Mouse (Mus musculus): ENCODE measurements at regions not wholly inside any gene's neighbourhood (a gene's known extent, or its start where the extent isn't known, plus 50 kb on each side); places are given as distances from the start of the nearest gene placed in this dataset.

DNA sequence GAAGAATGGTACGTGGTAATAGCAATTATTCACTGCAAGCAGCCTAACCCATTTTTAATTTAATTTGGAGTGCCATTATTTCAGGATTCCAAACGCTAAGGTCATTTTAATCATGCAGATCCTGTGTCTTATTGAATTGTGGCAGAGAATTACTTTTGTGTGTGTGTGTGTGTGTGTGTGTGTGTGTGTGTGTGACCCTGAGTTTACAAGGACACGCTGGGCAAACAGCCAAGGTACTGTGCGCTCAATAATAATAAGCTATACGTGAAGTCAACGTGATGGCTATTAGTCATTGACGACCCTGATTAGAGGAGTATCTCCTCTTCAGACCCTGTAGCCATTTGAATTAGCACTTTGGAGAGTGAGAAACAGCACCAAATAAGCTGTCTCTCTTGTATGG, 144.1 kb downstream of the Klf7 start:
- 88% methylated on average over 7 of the region's 7 CpGs for WGBS
- no peaks in the 10 kb centered on the region for H3K36me3 ChIP-seq
- no peak for DNase-seq (ENCODE audit: low spot score)

DNA sequence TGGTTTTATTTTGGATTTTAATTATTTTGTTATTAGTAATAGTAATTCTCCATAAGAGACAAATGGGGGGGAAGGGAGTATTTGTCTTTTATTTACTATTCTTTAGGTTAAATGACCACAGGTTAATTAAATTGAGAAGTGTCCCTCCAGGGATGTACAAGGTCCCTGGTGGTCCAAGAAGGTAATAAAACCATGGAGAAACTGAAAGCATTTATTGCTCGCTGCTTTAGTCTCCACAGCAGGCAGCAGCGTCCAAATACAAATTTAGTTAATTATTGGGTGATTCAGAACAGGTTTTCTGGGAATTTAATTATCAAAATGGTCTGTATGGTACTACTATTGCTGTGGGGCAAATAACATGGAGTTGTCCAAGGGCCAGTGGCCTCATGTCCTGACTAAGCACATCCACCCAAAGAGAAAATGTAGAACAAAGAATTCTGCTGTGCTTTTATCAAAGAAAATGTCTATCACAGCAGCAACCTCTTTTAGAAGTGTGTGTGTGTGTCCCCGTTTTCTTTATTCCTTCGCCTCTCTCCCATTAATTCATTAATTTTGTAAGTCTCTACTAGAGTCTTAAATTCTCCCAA, 144.7 kb downstream of the Klf7 start:
- WGBS = 83% methylated on average over 4 of the region's 4 CpGs
- Histone ChIP-seq H3K9me3 (no peaks in the 10 kb centered on the region), H3K4me3 (no peak overlapping the region), H3K27ac (no peak overlapping the region), H3K36me3 (no peaks in the 10 kb centered on the region), H3K4me1 (peaks cover 10% of the 10 kb centered on the region; the same call in 1 of the 2 replicates), H3K27me3 (ENCODE audit: insufficient read depth, poor library complexity, severe bottlenecking) (no peaks in the 10 kb centered on the region)
- DNase-seq (ENCODE audit: low spot score) = no peak

More for the DNA sequence above, 144.1 kb downstream of the Klf7 start:
- Histone ChIP-seq H3K4me3 (no peak overlapping the region), H3K27me3 (ENCODE audit: insufficient read depth, poor library complexity, severe bottlenecking) (no peaks in the 10 kb centered on the region), H3K27ac (no peak overlapping the region), H3K4me1 (peaks cover 10% of the 10 kb centered on the region; the same call in 1 of the 2 replicates), H3K9me3 (no peaks in the 10 kb centered on the region)

DNA sequence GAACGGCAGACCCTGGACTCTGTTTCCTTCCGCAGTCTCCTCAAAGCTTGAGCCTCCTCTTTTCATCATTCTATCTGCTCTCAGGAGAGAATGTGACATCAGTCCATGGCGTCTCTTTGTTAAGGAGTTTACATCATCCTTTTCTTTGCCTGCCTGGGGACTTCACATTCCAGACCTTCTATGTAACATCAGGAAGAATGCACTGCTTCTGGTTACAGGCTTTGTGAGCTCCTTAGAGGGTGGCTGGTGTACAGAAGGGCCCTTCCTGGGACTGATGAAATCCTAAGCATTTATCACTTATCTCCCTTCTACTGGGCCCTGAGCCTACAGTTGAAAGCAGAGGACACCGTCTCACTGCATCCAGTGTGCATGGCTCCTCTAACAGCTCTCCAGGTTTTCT, 145.2 kb downstream of the Klf7 start:
- Histone ChIP-seq H3K27me3 (ENCODE audit: insufficient read depth, poor library complexity, severe bottlenecking) (no peaks in the 10 kb centered on the region), H3K4me1 (peaks cover 10% of the 10 kb centered on the region; the same call in 1 of the 2 replicates), H3K36me3 (no peaks in the 10 kb centered on the region), H3K4me3 (no peak overlapping the region), H3K27ac (no peak overlapping the region), H3K9me3 (no peaks in the 10 kb centered on the region)
- no peak for DNase-seq (ENCODE audit: low spot score)
- 29% methylated on average over 4 of the region's 4 CpGs for WGBS

DNA sequence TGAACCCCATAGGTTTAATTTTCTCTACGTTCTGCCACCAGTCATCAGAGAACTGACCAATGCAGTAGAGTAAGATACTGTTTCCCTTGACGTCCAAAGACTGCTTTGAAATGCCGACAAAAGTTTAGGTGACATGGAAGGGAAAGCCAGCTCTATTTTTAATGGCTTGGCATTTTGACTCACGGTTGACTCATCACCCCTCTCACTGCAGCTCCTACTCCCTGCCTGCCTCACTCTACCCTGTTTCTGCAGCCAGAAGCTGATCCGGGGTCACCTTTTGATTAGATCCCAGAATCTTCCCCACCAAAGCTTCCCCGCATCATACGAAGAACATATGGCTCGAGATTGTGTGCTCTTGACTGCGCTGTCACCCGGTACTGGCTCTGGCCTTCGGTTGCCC, 154.2 kb downstream of the Klf7 start:
- no peak overlapping the region for H3K27ac ChIP-seq
- H3K4me3 ChIP-seq = no peak overlapping the region
- DNase-seq (ENCODE audit: low spot score) = no peak
- no peaks in the 10 kb centered on the region for H3K4me1 ChIP-seq
- WGBS = 81% methylated on average over 11 of the region's 11 CpGs
- H3K9me3 ChIP-seq = no peaks in the 10 kb centered on the region
- H3K36me3 ChIP-seq = no peaks in the 10 kb centered on the region
- H3K27me3 ChIP-seq (ENCODE audit: insufficient read depth, poor library complexity, severe bottlenecking) = no peaks in the 10 kb centered on the region

DNA sequence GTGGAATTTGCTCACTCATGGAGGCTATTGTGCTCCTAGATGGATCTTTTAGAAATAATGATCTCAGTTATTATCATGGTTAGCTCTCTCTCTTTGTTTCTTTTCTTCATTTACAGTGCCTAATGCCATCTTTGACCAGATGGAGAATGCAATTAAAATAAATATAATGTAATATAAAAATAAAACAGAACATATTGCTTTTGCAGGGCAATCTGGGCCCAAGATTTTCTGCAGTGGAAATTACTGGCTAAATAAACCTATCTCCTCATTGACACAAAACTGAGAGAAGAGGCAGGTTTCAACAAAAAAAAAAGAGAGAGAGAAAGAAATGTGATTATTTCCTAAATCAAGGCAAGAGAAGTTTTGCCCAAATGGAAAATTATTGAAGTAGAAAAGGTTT, 156.6 kb downstream of the Klf7 start:
- no peak for DNase-seq (ENCODE audit: low spot score)
- H3K9me3 ChIP-seq = no peaks in the 10 kb centered on the region
- H3K36me3 ChIP-seq = no peaks in the 10 kb centered on the region
- H3K4me3 ChIP-seq = no peak overlapping the region
- H3K4me1 ChIP-seq = no peaks in the 10 kb centered on the region
- no peak overlapping the region for H3K27ac ChIP-seq
- no peaks in the 10 kb centered on the region for H3K27me3 ChIP-seq (ENCODE audit: insufficient read depth, poor library complexity, severe bottlenecking)

DNA sequence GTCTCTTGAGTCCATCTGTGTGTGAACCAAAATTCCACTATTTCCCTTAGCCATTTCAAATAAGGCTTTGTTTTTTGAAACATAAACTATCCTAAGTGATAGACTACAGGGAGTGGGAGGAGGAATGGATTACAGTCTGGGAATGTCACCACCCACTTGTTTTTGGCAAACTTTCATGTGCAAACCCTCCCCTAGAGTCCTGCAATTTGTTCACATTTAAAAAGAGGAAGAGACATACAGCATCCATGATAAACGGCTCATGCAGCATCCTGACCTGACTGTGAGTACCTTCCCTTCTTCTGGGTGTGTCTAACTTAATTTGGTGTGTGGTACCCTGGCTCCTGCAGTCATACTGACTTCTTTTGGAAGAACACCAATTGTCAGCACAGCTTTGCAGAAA, 157.6 kb downstream of the Klf7 start:
- Histone ChIP-seq H3K4me1 (no peaks in the 10 kb centered on the region), H3K9me3 (no peaks in the 10 kb centered on the region), H3K4me3 (no peak overlapping the region), H3K27me3 (ENCODE audit: insufficient read depth, poor library complexity, severe bottlenecking) (no peaks in the 10 kb centered on the region), H3K27ac (no peak overlapping the region), H3K36me3 (no peaks in the 10 kb centered on the region)
- DNase-seq (ENCODE audit: low spot score) = no peak
- WGBS = 74% methylated on average over 1 of the region's 1 CpGs

DNA sequence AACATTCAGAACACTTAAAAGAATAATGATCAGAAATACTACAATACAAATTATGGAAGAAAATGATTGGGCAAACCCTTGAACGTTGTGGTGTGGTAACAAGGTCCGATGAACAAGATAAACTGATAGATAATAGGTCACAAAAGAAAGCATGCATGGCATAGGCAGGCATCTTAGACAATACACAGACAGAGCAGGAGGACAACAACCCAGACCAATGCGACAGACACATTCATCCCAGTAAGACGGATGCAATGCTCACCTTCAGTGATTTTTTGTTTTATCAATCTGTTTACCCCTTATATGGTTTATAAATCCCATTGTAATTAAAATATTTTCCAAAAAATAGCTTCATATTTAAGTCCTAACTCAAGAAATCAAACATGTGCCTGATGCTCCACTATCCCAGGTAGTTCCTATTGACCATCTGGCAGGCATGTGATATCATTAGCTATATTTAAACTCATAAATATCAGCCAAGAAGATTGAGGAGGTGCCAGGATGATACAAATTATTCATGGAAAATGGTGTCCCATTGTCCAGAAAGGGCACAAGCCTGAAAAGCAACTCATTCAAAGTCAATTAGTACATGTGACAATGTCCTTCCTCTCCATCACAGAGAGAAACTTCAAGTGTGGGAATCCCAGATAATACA, 166.3 kb downstream of the Klf7 start:
- 86% methylated on average over 4 of the region's 4 CpGs for WGBS
- Histone ChIP-seq H3K27ac (no peak overlapping the region), H3K4me3 (no peak overlapping the region), H3K27me3 (ENCODE audit: insufficient read depth, poor library complexity, severe bottlenecking) (0 out of 2 replicates have a peak, but pooled peaks cover 7% of the 10 kb centered on the region), H3K9me3 (no peaks in the 10 kb centered on the region), H3K4me1 (no peaks in the 10 kb centered on the region; the same call in 1 of the 2 replicates), H3K36me3 (no peaks in the 10 kb centered on the region)
- DNase-seq (ENCODE audit: low spot score) = no peak

DNA sequence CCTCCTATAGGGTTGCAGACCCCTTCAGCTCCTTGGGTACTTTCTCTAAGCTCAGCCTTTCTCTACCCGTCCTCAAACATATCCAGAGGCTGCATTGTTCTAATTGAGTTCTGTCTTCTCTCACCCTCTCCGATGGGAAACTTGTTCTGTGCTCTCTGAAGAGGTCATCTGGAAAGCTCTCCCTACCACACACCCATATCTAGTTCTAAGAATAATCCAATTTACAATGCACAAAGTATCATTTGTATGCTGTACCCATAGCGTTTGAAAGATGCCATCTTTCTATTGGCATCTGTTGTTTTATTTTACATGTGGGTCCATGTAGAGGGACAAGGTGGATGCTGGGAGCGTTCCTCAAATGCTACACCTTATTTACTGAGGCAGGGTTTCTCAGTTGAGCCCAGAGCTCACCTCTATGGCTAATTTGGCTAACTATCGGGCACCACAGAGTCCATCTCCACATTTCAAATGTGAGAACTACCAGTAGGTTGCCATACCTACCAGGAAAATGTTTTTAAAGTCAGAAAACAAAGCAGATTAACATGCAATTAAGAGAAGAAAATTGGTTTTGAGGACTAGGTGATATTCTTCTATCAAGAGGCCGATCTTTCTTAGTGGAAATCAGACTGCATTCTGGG, 167.1 kb downstream of the Klf7 start:
- 85% methylated on average over 6 of the region's 6 CpGs for WGBS
- H3K9me3 ChIP-seq = no peaks in the 10 kb centered on the region
- H3K4me3 ChIP-seq = no peak overlapping the region
- no peak for DNase-seq (ENCODE audit: low spot score)
- H3K4me1 ChIP-seq = no peaks in the 10 kb centered on the region; the same call in 1 of the 2 replicates
- no peak overlapping the region for H3K27ac ChIP-seq
- H3K27me3 ChIP-seq (ENCODE audit: insufficient read depth, poor library complexity, severe bottlenecking) = peaks cover 7% of the 10 kb centered on the region; the same call in 1 of the 2 replicates
- H3K36me3 ChIP-seq = no peaks in the 10 kb centered on the region

DNA sequence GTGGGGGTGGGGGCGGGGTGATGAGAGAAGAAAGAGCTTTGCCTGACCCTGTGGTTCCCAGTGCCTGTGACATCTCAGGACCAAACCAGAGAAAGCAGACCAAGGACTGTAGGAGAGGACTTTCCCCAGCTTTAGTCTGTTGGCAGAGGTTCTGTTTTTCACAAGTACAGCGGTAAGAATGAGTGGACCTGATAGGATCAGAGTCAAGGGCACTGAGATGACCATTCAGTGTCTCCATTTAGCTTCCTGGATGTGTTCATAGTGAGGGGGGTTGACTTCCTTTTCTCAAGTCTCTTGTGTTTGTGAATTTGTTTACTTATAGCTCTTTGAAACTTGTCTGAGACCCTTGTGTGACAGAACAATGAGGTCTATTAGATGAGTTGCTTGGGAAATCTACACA, 167.9 kb downstream of the Klf7 start:
- Histone ChIP-seq H3K36me3 (no peaks in the 10 kb centered on the region), H3K4me1 (no peaks in the 10 kb centered on the region; the same call in 1 of the 2 replicates), H3K9me3 (no peaks in the 10 kb centered on the region), H3K27me3 (ENCODE audit: insufficient read depth, poor library complexity, severe bottlenecking) (peaks cover 10% of the 10 kb centered on the region; the same call in 1 of the 2 replicates), H3K27ac (no peak overlapping the region), H3K4me3 (no peak overlapping the region)
- no peak for DNase-seq (ENCODE audit: low spot score)
- 46% methylated on average over 2 of the region's 2 CpGs for WGBS

DNA sequence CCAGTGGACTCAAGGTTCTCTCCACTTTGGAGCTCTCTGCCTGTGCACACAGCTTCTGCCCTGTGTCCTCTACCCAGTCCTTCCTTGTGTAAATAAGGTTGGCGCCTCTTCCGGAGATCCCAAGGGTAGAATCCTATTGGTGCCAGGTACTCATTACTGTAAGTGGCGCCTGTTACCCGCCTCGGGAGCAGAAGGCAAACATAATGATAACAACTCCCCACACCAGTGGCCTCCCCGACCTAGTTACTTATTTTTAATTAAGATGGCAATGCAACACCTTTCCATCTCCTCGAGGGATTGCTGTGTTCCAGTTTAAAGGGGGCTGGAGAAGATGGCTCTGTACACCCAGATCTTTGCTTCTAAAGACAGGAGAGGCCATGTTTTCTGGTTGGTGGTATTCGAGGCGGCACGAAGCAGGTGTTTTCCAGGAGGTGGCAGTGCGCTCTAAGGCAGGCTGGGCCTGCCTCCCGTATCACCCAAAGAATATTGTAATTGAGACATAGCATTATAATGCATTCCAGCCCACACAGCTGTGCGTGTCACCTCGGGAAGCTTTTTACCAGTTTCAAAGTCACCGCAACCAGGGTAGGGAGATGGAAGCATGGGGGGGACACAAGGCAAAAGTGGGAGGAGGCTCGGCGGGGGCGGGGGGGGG, 168.7 kb downstream of the Klf7 start:
- no peaks in the 10 kb centered on the region for H3K36me3 ChIP-seq
- H3K4me1 ChIP-seq = no peaks in the 10 kb centered on the region; the same call in 1 of the 2 replicates
- H3K4me3 ChIP-seq = no peak overlapping the region
- DNase-seq (ENCODE audit: low spot score) = no peak
- no peak overlapping the region for H3K27ac ChIP-seq
- no peaks in the 10 kb centered on the region for H3K9me3 ChIP-seq
- 65% methylated on average over 18 of the region's 18 CpGs for WGBS
- peaks cover 10% of the 10 kb centered on the region; the same call in 1 of the 2 replicates for H3K27me3 ChIP-seq (ENCODE audit: insufficient read depth, poor library complexity, severe bottlenecking)

DNA sequence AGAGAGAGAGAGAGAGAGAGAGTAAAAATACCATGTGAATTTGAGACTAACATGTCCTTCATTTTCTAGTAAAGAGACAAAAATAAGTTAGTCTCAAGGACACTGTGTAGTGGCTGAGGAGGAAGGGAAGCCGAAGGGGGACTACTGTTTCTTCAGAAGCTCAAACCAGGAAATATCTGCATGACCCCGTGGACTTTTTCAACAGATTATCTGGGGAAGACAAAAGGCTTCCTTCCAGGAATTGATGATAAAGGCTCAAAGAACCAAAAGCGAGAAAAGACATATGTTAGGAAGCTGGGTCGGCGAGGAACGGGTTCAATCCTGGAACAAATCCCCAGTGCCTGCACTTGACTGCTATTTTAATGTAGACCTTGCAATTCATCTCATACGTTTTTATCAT, 170.4 kb downstream of the Klf7 start:
- Histone ChIP-seq H3K36me3 (no peaks in the 10 kb centered on the region), H3K9me3 (no peaks in the 10 kb centered on the region), H3K4me1 (no peaks in the 10 kb centered on the region; the same call in 1 of the 2 replicates), H3K27ac (no peak overlapping the region), H3K27me3 (ENCODE audit: insufficient read depth, poor library complexity, severe bottlenecking) (peaks cover 10% of the 10 kb centered on the region; the same call in 1 of the 2 replicates), H3K4me3 (no peak overlapping the region)
- 44% methylated on average over 7 of the region's 7 CpGs for WGBS
- no peak for DNase-seq (ENCODE audit: low spot score)

DNA sequence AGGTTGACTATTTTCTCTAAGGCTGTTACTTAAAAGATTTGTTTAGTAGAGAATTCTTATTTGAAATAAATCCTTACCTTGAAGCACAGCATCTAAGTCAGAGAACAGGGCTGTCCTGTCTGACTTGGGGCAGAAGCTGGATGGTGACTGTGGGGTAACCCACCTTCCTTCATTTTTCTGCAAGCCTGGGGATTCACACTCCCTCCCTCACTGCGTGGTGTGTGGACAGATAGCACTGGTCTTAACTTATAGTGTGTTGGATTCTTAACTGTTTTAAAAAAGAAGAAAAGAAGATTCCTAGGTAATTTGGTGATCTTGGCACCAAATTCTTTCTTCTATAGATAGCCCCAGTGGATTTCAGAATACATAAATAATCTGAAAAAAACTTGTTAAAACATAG, 174.8 kb downstream of the Klf7 start:
- no peak for DNase-seq (ENCODE audit: low spot score)
- peaks cover 2% of the 10 kb centered on the region for H3K4me1 ChIP-seq
- 50% methylated on average over 1 of the region's 1 CpGs for WGBS
- no peak overlapping the region for H3K4me3 ChIP-seq
- no peaks in the 10 kb centered on the region for H3K36me3 ChIP-seq
- no peaks in the 10 kb centered on the region for H3K9me3 ChIP-seq
- H3K27me3 ChIP-seq (ENCODE audit: insufficient read depth, poor library complexity, severe bottlenecking) = peaks cover 26% of the 10 kb centered on the region
- no peak overlapping the region for H3K27ac ChIP-seq

DNA sequence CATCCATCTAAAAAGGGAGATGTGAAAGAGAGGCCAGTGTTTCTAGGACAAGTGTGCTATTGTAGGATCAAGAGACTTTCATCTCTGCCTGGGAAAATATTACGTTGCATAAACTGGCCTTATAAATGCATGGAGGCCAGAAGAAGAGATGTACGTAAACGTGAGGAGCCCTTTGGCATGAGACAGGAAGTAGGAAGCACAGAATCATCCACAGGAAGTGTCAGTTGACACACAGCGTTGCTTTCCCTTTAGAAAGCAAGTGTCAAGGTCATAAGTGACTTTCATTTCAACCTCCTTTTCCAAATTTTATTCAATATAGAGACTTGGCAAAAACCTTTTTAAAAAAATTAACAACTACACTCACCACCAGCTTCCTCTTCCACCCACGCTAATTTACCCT, 175.2 kb downstream of the Klf7 start:
- no peak overlapping the region for H3K4me3 ChIP-seq
- H3K27ac ChIP-seq = no peak overlapping the region
- 73% methylated on average over 5 of the region's 5 CpGs for WGBS
- H3K9me3 ChIP-seq = no peaks in the 10 kb centered on the region
- peaks cover 2% of the 10 kb centered on the region for H3K4me1 ChIP-seq
- no peak for DNase-seq (ENCODE audit: low spot score)
- H3K36me3 ChIP-seq = no peaks in the 10 kb centered on the region
- peaks cover 27% of the 10 kb centered on the region for H3K27me3 ChIP-seq (ENCODE audit: insufficient read depth, poor library complexity, severe bottlenecking)

All from heart, embryonic 10.5 days (tissue).